Mouse (Mus musculus) neural tube, embryonic 12.5 days (tissue): ENCODE data around the gene Hccs. TPM values are rescaled to one million over a fixed set of nuclear protein-coding genes. Genes with fewer than 3 reads are reported as not detected.

ENCODE experiments used
- ATAC-seq: fragments of 200-750 bp; cut with Nextera tagmentation; 2 replicates; pipeline ENCODE4 v1.8.0; 2017; ENCODE audit warnings: low read depth, mild to moderate bottlenecking, moderate TSS enrichment, moderate library complexity; ENCODE audit not compliant: low FRiP score
- H3K27ac ChIP-seq: fragments of 300-500 bp; sonication (generic); 2 replicates; pipeline ENCODE4 v1.5.1; 2016
- H3K27me3 ChIP-seq: fragments of 300-500 bp; sonication (generic); replicated peaks from 2 replicates; pipeline ENCODE4 v1.6.1; 2016; ENCODE audit warnings: mild to moderate bottlenecking
- H3K36me3 ChIP-seq: fragments of 300-500 bp; sonication (generic); 2 replicates; pipeline ENCODE4 v1.6.1; 2016; ENCODE audit warnings: mild to moderate bottlenecking
- H3K4me1 ChIP-seq: fragments of 300-500 bp; sonication (generic); 2 replicates; pipeline ENCODE4 v1.6.1; 2016
- H3K4me2 ChIP-seq: fragments of 300-500 bp; sonication (generic); replicated peaks from 2 replicates; pipeline ENCODE4 v1.6.1; 2016; ENCODE audit warnings: mild to moderate bottlenecking
- H3K4me3 ChIP-seq: fragments of 300-500 bp; sonication (generic); 2 replicates; pipeline ENCODE4 v1.5.1; 2016
- H3K9ac ChIP-seq: fragments of 300-500 bp; sonication (generic); 2 replicates; pipeline ENCODE4 v1.6.1; 2016; ENCODE audit warnings: mild to moderate bottlenecking
- H3K9me3 ChIP-seq: fragments of 300-500 bp; sonication (generic); 2 replicates; pipeline ENCODE4 v1.6.1; 2016; ENCODE audit warnings: mild to moderate bottlenecking
- WGBS: fragments of 180-500 bp; shearing (Covaris S2); methylation state at CpG from one replicate; pipeline ENCODE4 v1.1.7; 2016; 5-methylcytosine and 5-hydroxymethylcytosine counted together
- polyA plus RNA-seq: library from polyadenylated mRNA; unstranded; fragments of >200 nt; fragmentation: Nextera tagmentation; extraction: Ambion mirVana; gene quantifications from 2 replicates; pipeline ENCODE4 v1.2.1, GENCODE M21; 2016

Hccs gene
- polyA plus RNA-seq, 1 experiment from 2014 or later: 52.0 TPM

DNA sequence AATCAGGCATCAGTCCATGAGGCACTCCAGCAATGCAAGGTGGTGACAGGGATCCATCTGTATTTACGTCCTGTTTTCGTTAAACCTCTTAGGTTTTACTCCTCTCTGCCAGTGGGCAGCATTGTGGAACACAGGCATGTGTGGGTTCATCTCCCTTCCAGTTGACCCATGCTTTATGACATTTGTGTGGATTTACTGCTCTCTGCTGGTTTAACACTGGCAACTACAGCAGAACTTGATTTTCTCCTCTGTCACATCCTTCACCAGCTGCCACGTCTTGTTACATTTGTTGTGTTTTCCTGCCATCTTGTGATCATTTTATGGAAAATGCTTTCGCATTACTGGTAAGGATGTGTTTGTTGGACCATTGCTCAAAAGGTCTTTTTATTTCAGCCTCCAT is 20.6 kb downstream of the Hccs start:
- no peaks in the 10 kb centered on the region for H3K4me1 ChIP-seq
- H3K36me3 ChIP-seq: no peaks in the 10 kb centered on the region
- no peak overlapping the region for H3K4me3 ChIP-seq
- H3K4me2 ChIP-seq: no peak overlapping the region
- H3K9ac ChIP-seq: no peak overlapping the region
- no peak for ATAC-seq
- no peaks in the 10 kb centered on the region for H3K27me3 ChIP-seq
- no peaks in the 10 kb centered on the region for H3K9me3 ChIP-seq
- no peak overlapping the region for H3K27ac ChIP-seq
- 80% methylated on average over 4 of the region's 4 CpGs for WGBS

DNA sequence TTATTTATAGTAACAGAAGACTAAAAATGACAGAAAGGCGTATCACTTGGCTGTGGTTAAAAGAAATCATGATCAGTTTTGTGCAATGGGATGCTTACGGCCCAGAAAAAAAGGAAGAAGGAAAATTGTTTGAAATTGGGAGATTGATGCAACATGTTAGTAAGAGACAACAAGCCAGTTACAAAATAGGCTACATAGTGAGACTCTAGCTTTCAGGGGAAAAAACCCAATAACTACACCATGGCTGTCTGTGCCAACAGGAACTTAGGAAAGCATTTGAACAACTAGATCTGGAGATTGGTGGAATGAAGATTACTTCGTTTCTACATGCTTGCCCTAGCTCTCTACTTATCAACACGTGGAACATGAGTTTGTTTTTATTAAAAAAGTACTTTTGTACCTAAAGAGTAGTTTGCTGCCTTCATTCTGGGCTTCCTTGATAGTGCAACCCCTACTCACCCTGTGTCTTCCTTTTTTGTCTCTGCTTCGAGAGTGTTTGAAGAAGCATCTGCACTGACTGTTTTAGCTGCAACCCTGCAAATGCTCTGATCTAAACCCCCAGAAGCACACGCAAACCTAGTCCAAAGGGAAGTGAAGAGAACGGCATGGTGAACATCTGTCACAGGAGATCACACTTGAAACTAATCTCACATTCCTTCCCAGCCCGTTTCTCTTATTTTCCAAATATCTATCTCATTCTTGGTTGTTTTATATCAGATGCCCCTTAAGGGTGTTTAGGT is 56.6 kb downstream of the Hccs start:
- H3K27me3 ChIP-seq: no peaks in the 10 kb centered on the region
- 75% methylated on average over 8 of the region's 8 CpGs for WGBS

DNA sequence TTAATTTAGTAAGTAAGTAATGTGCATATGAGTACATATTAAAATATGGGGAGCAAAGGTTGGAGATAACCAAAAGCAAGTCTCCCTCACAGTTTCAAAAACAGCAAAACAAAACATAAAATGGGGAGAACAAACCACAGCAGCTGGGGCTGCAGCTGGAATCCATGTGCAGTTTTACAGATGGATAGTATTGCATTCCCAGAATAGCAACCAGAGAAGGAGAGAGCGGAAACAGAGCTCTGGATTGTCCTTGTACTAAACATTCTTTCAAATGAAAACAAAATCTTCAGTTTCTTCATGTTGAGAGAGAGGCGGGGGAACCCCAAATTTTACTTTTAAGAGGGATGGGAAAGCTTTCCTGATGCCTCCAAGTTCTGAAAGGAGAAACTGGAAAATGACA is 58.0 kb downstream of the Hccs start:
- H3K9me3 ChIP-seq: no peaks in the 10 kb centered on the region
- H3K4me1 ChIP-seq: no peaks in the 10 kb centered on the region
- H3K4me3 ChIP-seq: no peak overlapping the region
- no peak overlapping the region for H3K27ac ChIP-seq
- whole genome bisulfite sequencing: 74% methylated on average over 2 of the region's 2 CpGs
- no peak for ATAC-seq
- H3K36me3 ChIP-seq: no peaks in the 10 kb centered on the region
- no peak overlapping the region for H3K4me2 ChIP-seq
- H3K27me3 ChIP-seq: no peaks in the 10 kb centered on the region
- H3K9ac ChIP-seq: no peak overlapping the region

More for the DNA sequence above, 56.6 kb downstream of the Hccs start:
- Histone ChIP-seq H3K27ac (no peak overlapping the region), H3K4me3 (no peak overlapping the region), H3K9me3 (no peaks in the 10 kb centered on the region), H3K4me1 (no peaks in the 10 kb centered on the region), H3K9ac (no peak overlapping the region), H3K36me3 (no peaks in the 10 kb centered on the region), H3K4me2 (no peak overlapping the region)
- no peak for ATAC-seq

DNA sequence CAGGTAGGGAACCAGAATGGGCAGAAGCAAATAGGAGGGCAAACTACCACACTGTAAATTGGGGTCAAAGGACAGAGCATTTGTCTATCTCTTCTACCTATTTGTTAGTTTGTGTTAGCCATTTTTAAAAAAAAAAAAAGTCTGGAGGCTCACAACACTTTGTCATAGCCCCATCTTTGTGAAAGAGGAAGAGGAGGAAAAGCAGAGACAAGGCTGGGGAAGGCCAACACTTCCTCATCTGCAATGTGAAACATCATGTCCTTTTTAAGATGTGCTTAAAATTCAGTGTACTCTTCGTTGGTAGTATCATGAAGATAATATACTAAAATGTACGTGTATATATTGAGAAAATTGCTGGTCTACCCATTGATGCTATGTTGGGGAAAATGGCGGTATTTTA is 59.1 kb downstream of the Hccs start:
- Histone ChIP-seq H3K4me2 (no peak overlapping the region), H3K4me1 (no peaks in the 10 kb centered on the region), H3K4me3 (no peak overlapping the region), H3K27ac (no peak overlapping the region), H3K9me3 (no peaks in the 10 kb centered on the region), H3K36me3 (no peaks in the 10 kb centered on the region), H3K9ac (no peak overlapping the region), H3K27me3 (no peaks in the 10 kb centered on the region)
- 82% methylated on average over 3 of the region's 3 CpGs for WGBS
- ATAC-seq: no peak

- Histone ChIP-seq H3K4me1 (no peaks in the 10 kb centered on the region), H3K36me3 (no peaks in the 10 kb centered on the region), H3K27me3 (no peaks in the 10 kb centered on the region), H3K4me3 (no peak overlapping the region), H3K4me2 (no peak overlapping the region), H3K9ac (no peak overlapping the region), H3K27ac (no peak overlapping the region), H3K9me3 (no peaks in the 10 kb centered on the region)
- no peak for ATAC-seq
These were observed 63.4 kb downstream of the Hccs start for GRCm38 (mm10) chrX:169256741-169257140.

DNA sequence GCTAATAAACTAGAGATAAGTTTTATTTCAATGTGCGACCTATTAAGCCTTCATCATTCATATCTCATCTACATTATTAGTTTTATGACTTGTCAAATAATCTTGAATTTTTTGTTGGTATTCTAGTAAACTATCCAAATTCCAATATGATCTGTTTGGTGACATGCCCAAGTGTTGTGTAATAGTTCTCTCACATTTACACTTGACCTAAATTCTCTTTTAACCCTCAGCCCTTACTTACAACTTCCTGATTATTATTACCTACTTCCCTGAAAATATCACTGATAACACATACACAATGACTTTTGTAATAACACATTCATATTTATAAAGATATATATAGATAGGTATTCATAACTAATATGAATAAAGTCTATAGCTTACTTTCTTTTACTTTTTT is 64.3 kb downstream of the Hccs start:
- Histone ChIP-seq H3K4me3 (no peak overlapping the region), H3K9ac (no peak overlapping the region), H3K36me3 (no peaks in the 10 kb centered on the region), H3K27ac (no peak overlapping the region), H3K27me3 (no peaks in the 10 kb centered on the region), H3K9me3 (no peaks in the 10 kb centered on the region), H3K4me1 (no peaks in the 10 kb centered on the region), H3K4me2 (no peak overlapping the region)
- 75% methylated on average over 1 of the region's 1 CpGs for WGBS
- ATAC-seq: no peak

DNA sequence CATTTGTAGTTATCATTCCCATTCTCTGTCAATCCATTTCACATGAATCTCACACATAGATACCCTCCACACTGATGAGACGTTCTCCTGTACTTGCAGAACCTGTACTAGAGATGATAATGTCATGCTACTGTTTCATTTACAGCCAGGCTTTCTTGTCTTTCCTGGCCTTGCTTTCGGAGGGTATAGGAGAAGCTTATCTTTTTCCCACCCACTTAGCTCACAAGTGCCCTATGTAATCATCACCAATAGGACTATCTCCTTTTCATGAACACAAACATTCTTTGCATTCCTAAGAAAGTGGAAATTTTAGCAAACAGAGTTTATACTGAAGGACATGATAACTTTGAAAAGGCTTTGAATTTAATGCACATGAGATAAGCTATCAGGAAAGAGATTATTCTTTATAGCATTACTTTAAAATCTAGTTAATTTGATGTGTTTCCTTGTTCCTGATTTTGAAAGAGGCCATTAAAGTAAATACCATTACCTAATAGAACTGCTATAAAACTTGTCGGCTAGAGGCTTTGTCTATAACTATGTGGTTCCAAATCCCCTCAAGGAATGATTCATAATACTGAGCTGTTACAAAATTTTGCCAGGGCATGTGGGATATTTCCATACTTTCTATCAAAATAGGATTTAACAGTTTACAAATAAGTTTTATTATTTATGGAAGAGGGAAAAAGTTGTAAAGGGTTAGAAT is 97.7 kb downstream of the Hccs start:
- WGBS: 65% methylated on average over 3 of the region's 3 CpGs
- Histone ChIP-seq H3K27me3 (no peaks in the 10 kb centered on the region; the same call in 1 of the 2 replicates), H3K4me2 (no peak overlapping the region), H3K9ac (no peak overlapping the region), H3K9me3 (no peaks in the 10 kb centered on the region), H3K27ac (no peak overlapping the region), H3K4me1 (no peaks in the 10 kb centered on the region), H3K36me3 (no peaks in the 10 kb centered on the region), H3K4me3 (no peak overlapping the region)
- no peak for ATAC-seq

DNA sequence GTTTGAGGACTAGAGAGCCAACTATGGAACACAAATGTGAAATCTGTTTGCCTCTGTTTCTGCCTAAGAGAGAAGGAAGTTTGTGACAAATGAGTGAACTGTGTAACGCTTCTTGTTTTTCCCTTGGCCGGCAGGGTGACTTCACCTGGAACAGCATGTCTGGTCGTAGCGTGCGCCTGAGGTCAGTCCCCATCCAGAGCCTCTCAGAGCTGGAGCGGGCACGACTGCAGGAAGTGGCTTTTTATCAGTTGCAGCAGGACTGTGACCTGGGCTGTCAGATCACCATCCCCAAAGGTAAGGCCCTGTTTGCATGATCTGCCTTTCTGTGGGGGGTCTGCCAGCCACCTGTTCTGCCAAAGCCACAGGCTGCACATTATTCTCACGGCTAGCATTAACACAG is 100.1 kb downstream of the Hccs start:
- ATAC-seq: no peak
- H3K4me1 ChIP-seq: no peaks in the 10 kb centered on the region
- H3K4me2 ChIP-seq: no peak overlapping the region
- H3K9ac ChIP-seq: no peak overlapping the region
- no peaks in the 10 kb centered on the region for H3K9me3 ChIP-seq
- no peaks in the 10 kb centered on the region for H3K36me3 ChIP-seq
- H3K27ac ChIP-seq: no peak overlapping the region
- H3K4me3 ChIP-seq: no peak overlapping the region
- 83% methylated on average over 8 of the region's 8 CpGs for WGBS
- no peaks in the 10 kb centered on the region; the same call in 1 of the 2 replicates for H3K27me3 ChIP-seq

GRCm38 (mm10) chrX:169210019-169210418 is 110.2 kb downstream of the Hccs start:
- Histone ChIP-seq H3K36me3 (no peaks in the 10 kb centered on the region), H3K9me3 (no peaks in the 10 kb centered on the region), H3K27me3 (peaks cover 4% of the 10 kb centered on the region; the same call in 1 of the 2 replicates), H3K27ac (no peak overlapping the region), H3K9ac (no peak overlapping the region), H3K4me1 (no peaks in the 10 kb centered on the region), H3K4me2 (no peak overlapping the region), H3K4me3 (no peak overlapping the region)
- no peak for ATAC-seq
- 68% methylated on average over 3 of the region's 3 CpGs for WGBS

Other genes starting within 250 kb of the Hccs start
- gene Amelx, start 133.2 kb downstream of the Hccs start, polyA plus RNA-seq: not detected in 2 replicates